Mouse (Mus musculus) myocyte (in vitro differentiated cells): ENCODE measurements around the gene Ccdc188. TPM values are rescaled to one million over a fixed set of nuclear protein-coding genes. Genes with fewer than 3 reads are reported as not detected.

Experiments
- H3K27me3 ChIP-seq: one replicate; pipeline ENCODE4 v1.6.1; 2011; ENCODE audit not compliant: control insufficient read depth, insufficient read depth, insufficient read length
- H3K36me3 ChIP-seq: one replicate; pipeline ENCODE4 v1.6.1; 2011; ENCODE audit not compliant: control insufficient read depth, insufficient read depth
- H3K4me2 ChIP-seq: one replicate; pipeline ENCODE4 v1.6.1; 2011; ENCODE audit warnings: low read depth, control low read depth
- H3K4me3 ChIP-seq: one replicate; pipeline ENCODE4 v1.5.1; 2011; ENCODE audit warnings: mild to moderate bottlenecking, control low read depth, moderate library complexity
- H3K79me2 ChIP-seq: one replicate; pipeline ENCODE4 v1.6.1; 2011; ENCODE audit not compliant: control insufficient read depth, insufficient read depth
- H3ac ChIP-seq: one replicate; pipeline ENCODE4 v1.6.1; 2011; ENCODE audit not compliant: control insufficient read depth, insufficient read length
- CEBPB ChIP-seq: IDR thresholded peaks from 2 replicates; pipeline ENCODE4 v1.6.1; 2011; ENCODE audit warnings: mild to moderate bottlenecking, moderate library complexity; ENCODE audit not compliant: poor library complexity, insufficient read depth, severe bottlenecking
- E2F4 ChIP-seq: IDR thresholded peaks from one replicate; pipeline ENCODE4 v1.6.1; 2011; ENCODE audit warnings: mild to moderate bottlenecking, control low read depth, moderate library complexity; ENCODE audit not compliant: insufficient read depth
- MAX ChIP-seq: IDR thresholded peaks from one replicate; pipeline ENCODE4 v1.6.1; 2011; ENCODE audit warnings: low read depth, mild to moderate bottlenecking, control low read depth
- MYOD1 ChIP-seq, 3 experiments: IDR thresholded peaks; one replicate each; pipeline ENCODE4 v1.6.1; 2011; ENCODE audit warnings: control low read depth in 2 of 3, low read depth in 2 of 3, mild to moderate bottlenecking in 2 of 3, moderate library complexity in 1 of 3; ENCODE audit not compliant: insufficient read length in 2 of 3, control insufficient read depth in 1 of 3
- MYOG ChIP-seq, 3 experiments: IDR thresholded peaks; one replicate each; pipeline ENCODE4 v1.6.1; 2011; ENCODE audit warnings: control low read depth in 2 of 3, low read depth in 2 of 3, mild to moderate bottlenecking in 2 of 3; ENCODE audit not compliant: insufficient read length in 2 of 3, control insufficient read depth in 1 of 3, insufficient read depth in 1 of 3
- POLR2A ChIP-seq: IDR thresholded peaks from one replicate; pipeline ENCODE4 v1.6.1; 2011; ENCODE audit warnings: low read depth, mild to moderate bottlenecking, control low read depth, moderate library complexity; ENCODE audit not compliant: insufficient read length
- POLR2AphosphoS2 ChIP-seq: IDR thresholded peaks from one replicate; pipeline ENCODE4 v1.6.1; 2011; ENCODE audit warnings: low read depth, control low read depth; ENCODE audit not compliant: insufficient read length
- REST ChIP-seq: IDR thresholded peaks from one replicate; pipeline ENCODE4 v1.6.1; 2011; ENCODE audit warnings: mild to moderate bottlenecking, control low read depth, moderate library complexity; ENCODE audit not compliant: insufficient read depth, insufficient read length
- SRF ChIP-seq: IDR thresholded peaks from one replicate; pipeline ENCODE4 v1.6.1; 2011; ENCODE audit warnings: low read depth; ENCODE audit not compliant: control insufficient read depth, insufficient read length
- TCF12 ChIP-seq: IDR thresholded peaks from one replicate; pipeline ENCODE4 v1.6.1; 2011; ENCODE audit warnings: mild to moderate bottlenecking, control low read depth; ENCODE audit not compliant: poor library complexity, insufficient read depth, severe bottlenecking
- TCF3 ChIP-seq: IDR thresholded peaks from one replicate; pipeline ENCODE4 v1.6.1; 2011; ENCODE audit warnings: low read depth, control low read depth; ENCODE audit not compliant: insufficient read length
- USF1 ChIP-seq: IDR thresholded peaks from one replicate; pipeline ENCODE4 v1.6.1; 2011; ENCODE audit warnings: low read depth, mild to moderate bottlenecking, control low read depth, moderate library complexity
- polyA plus RNA-seq: library from polyadenylated mRNA; unstranded; fragments of >200 nt; fragmentation: generic; extraction: Trizol; gene quantifications from one replicate; pipeline ENCODE4 v1.2.1, GENCODE M21; 2012; ENCODE audit warnings: missing spikeins

Gene Ccdc188
- polyA plus RNA-seq, 1 experiment: not detected

GRCm38 (mm10) chr16:18211417-18212171 is 6.1 kb upstream of the Ccdc188 start:
- no peak overlapping the region for H3K4me3 ChIP-seq
- no peak overlapping the region for H3ac ChIP-seq
- H3K36me3 ChIP-seq: no peaks in the 10 kb centered on the region
- TF ChIP-seq USF1 (no peak), MYOG (IDR thresholded peaks at IDR 0.05; ENCODE audit: control insufficient read depth in 1 of 3, insufficient read depth in 1 of 3, insufficient read length in 2 of 3, low read depth in 2 of 3) (no peak)
- no peaks in the 10 kb centered on the region for H3K79me2 ChIP-seq
- H3K4me2 ChIP-seq: no peak overlapping the region
- peaks cover 41% of the 10 kb centered on the region for H3K27me3 ChIP-seq

DNA sequence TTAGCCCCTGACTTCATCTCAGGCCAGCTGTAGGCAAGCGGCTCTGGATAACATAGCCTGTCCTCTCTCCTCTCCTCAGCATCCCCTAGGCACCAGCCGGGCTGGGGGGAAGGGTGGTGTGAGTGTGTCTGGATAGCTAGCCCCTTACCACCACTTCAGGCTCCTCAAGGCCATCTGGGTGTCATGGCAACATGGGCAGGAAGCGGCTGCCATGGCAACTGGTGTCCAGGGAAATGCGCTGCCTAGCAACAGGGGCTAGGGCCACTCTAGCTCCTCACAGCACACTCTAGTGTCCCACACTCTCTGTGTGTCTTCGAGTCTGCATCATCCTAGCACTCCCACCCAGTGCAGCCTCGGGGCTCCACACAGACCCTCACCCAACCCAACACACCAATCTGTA is 4.0 kb upstream of the Ccdc188 start:
- Histone ChIP-seq H3K4me2 (no peak overlapping the region), H3K4me3 (no peak overlapping the region)

GRCm38 (mm10) chr16:18214858-18215257 is 2.8 kb upstream of the Ccdc188 start:
- Histone ChIP-seq H3ac (no peak overlapping the region), H3K4me2 (no peak overlapping the region), H3K4me3 (no peak overlapping the region), H3K36me3 (no peaks in the 10 kb centered on the region), H3K27me3 (peaks cover 13% of the 10 kb centered on the region), H3K79me2 (no peaks in the 10 kb centered on the region)
- TF ChIP-seq TCF12: no peak
- no peak for TF ChIP-seq SRF
- peak in 1 of 3 experiments; percentile 4 for TF ChIP-seq MYOD1 (IDR thresholded peaks at IDR 0.05; ENCODE audit: control insufficient read depth in 1 of 3, insufficient read length in 2 of 3, low read depth in 2 of 3)
- no peak for TF ChIP-seq CEBPB
- TF ChIP-seq MYOG (IDR thresholded peaks at IDR 0.05; ENCODE audit: control insufficient read depth in 1 of 3, insufficient read depth in 1 of 3, insufficient read length in 2 of 3, low read depth in 2 of 3): no peak
- TF ChIP-seq USF1: no peak
- TF ChIP-seq REST: no peak
- TF ChIP-seq E2F4: no peak
- TF ChIP-seq TCF3: no peak

More for the DNA sequence above, 4.0 kb upstream of the Ccdc188 start:
- H3K27me3 ChIP-seq: peaks cover 21% of the 10 kb centered on the region
- H3ac ChIP-seq: no peak overlapping the region
- H3K36me3 ChIP-seq: no peaks in the 10 kb centered on the region
- no peak for TF ChIP-seq USF1
- TF ChIP-seq REST: no peak
- no peak for TF ChIP-seq CEBPB
- no peak for TF ChIP-seq TCF12
- TF ChIP-seq MYOG (IDR thresholded peaks at IDR 0.05; ENCODE audit: control insufficient read depth in 1 of 3, insufficient read depth in 1 of 3, insufficient read length in 2 of 3, low read depth in 2 of 3): no peak
- TF ChIP-seq SRF: no peak
- TF ChIP-seq TCF3: no peak
- no peak for TF ChIP-seq MAX
- no peak for TF ChIP-seq POLR2A
- TF ChIP-seq E2F4: no peak
- no peak for TF ChIP-seq POLR2AphosphoS2
- TF ChIP-seq MYOD1 (IDR thresholded peaks at IDR 0.05; ENCODE audit: control insufficient read depth in 1 of 3, insufficient read length in 2 of 3, low read depth in 2 of 3): no peak
- no peaks in the 10 kb centered on the region for H3K79me2 ChIP-seq

DNA sequence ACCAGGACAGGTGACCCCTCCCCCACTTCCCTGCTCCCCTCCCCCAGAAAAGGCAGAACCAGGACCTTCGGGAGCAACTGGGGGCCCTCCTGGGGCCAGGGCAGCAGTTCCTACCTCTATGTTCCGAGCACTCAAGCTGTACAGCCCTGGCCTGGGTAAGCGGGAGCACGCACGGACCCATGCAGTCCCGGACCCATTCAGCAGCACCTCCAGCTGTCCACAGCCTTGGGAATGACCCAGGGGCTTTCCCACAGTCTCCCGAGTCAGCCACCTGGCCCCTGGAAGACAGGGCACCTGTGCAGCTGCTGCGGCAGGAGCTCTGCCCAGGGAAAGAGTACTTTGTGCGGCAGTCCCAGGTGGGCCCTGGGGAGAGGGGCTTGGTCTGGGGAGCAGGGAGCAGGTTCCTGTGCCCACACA is 909 bp downstream of the Ccdc188 start:
- H3K4me3 ChIP-seq: no peak overlapping the region
- no peak overlapping the region for H3K4me2 ChIP-seq
- no peak for TF ChIP-seq USF1
- TF ChIP-seq TCF12: no peak
- TF ChIP-seq CEBPB: no peak
- no peak for TF ChIP-seq POLR2AphosphoS2
- no peak for TF ChIP-seq MYOG (IDR thresholded peaks at IDR 0.05; ENCODE audit: control insufficient read depth in 1 of 3, insufficient read depth in 1 of 3, insufficient read length in 2 of 3, low read depth in 2 of 3)
- TF ChIP-seq REST: no peak
- TF ChIP-seq MAX: no peak
- TF ChIP-seq POLR2A: no peak
- TF ChIP-seq MYOD1 (IDR thresholded peaks at IDR 0.05; ENCODE audit: control insufficient read depth in 1 of 3, insufficient read length in 2 of 3, low read depth in 2 of 3): no peak
- no peak for TF ChIP-seq TCF3
- TF ChIP-seq SRF: no peak
- no peak for TF ChIP-seq E2F4
- H3K27me3 ChIP-seq: peaks cover 5% of the 10 kb centered on the region
- H3K79me2 ChIP-seq: no peaks in the 10 kb centered on the region
- no peaks in the 10 kb centered on the region for H3K36me3 ChIP-seq
- H3ac ChIP-seq: no peak overlapping the region

DNA sequence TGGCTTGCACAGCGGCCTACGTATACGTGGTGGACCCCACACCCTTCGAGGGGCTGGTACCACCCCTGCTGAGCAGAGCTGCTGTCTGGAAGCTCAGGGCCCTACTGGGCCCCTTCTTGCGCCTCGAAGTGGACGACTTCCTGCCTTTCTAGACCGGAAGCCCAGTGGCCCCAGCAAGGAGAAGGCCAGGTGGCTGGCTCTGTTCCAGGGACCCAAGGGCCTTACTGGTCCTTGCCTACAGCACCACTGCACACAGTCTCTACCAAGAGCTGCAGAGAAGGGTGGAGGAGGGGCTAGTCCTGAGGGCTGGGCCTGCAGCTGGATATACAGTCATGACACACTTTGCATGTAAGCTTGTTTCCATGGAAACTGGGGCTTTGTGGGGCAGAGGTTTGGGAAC is 2.3 kb downstream of the Ccdc188 start:
- TF ChIP-seq MYOD1 (IDR thresholded peaks at IDR 0.05; ENCODE audit: control insufficient read depth in 1 of 3, insufficient read length in 2 of 3, low read depth in 2 of 3) (no peak), TCF3 (no peak), REST (no peak)
- no peak overlapping the region for H3ac ChIP-seq
- H3K79me2 ChIP-seq: no peaks in the 10 kb centered on the region
- H3K36me3 ChIP-seq: no peaks in the 10 kb centered on the region
- no peak overlapping the region for H3K4me3 ChIP-seq
- H3K27me3 ChIP-seq: no peaks in the 10 kb centered on the region
- H3K4me2 ChIP-seq: no peak overlapping the region
